Mouse (Mus musculus): Measurements from ENCODE around the gene Reep6. TPM values are rescaled to one million over a fixed set of nuclear protein-coding genes. Genes with fewer than 3 reads are reported as not detected.
A peak's percentile ranks its signal among the peaks of the same experiment; 100 is the strongest.

Reep6 gene
- polyA plus RNA-seq, 1 experiment from 2014 or later, result 2.6 TPM

DNA sequence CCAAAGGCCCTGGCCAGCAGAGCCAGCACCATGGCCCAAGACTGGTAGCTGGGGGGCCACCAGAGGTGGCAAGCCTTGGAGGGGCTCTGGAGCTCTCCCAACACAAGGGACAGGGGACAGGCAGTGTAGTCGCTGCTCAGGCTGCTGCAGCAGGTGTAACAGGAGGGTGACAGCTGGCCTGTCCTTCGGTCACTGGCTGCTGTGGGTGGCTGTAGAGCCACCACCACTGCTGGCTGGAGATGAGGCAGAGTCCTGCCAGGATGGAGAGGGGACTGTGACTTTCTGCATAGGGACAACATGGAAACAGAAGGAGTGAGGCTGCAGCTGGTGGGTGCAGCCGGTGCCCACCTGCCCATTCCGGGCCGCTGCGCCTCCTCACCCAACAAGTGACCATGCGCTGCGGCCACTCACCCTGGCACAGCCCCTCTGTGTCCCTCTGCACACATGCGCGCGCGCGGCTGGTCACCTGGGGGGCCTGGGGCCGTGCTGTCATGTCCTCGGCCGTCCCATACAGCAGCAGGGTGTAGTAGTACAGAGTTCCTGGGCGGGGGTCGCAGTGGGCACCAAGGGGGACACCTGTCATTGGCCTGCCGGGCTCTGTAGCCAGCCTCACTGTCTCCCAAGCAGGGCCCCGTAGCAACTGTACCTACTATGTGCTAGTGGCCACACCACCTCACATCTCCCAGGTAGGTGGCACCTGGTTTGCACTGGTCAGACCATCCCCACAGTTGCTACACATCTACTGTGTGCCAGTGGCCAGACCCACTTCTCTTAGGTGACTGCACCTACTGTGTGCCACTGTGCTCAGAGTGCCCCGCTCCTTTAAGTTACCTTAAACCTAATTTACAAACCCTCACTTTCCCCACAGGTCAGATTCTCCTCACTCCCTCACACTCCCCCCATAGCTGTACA lies 7.8 kb upstream of the Reep6 start:
- 92% methylated on average over 21 of the region's 21 CpGs for WGBS
- no peaks in the 10 kb centered on the region for H3K9me3 ChIP-seq
- no peak overlapping the region for H3K27ac ChIP-seq (replicated peaks)
- peaks cover 47% of the 10 kb centered on the region for H3K4me1 ChIP-seq
- H3K9ac ChIP-seq (replicated peaks), result no peak overlapping the region
- peaks cover 17% of the 10 kb centered on the region for H3K36me3 ChIP-seq
- H3K4me2 ChIP-seq (replicated peaks), result no peak overlapping the region
- H3K27me3 ChIP-seq, result no peaks in the 10 kb centered on the region
- H3K4me3 ChIP-seq, result no peak overlapping the region
- ATAC-seq (replicated peaks), result no peak

DNA sequence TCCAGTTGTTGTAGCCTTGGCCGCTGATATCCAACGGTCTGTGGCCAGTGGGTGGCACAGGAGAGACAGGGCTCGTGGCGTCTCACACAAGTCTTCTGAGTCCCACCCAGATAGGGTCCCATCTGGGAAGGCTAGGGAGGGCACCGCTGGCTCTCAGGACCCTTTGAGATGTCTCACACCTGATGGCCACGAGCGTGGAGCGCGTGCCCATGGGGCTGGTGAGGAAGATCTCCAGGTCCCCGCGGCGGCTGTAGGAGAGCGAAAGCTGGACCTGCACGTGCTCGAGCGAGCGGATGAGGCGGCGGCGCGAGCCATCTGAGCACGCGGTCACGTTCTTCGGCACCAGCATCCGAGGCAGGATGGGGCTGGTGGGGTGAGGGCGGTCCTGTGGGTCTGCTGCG lies 6.9 kb upstream of the Reep6 start:
- H3K9me3 ChIP-seq, result no peaks in the 10 kb centered on the region
- ATAC-seq (replicated peaks), result no peak
- 3% methylated on average over 28 of the region's 28 CpGs for WGBS

DNA sequence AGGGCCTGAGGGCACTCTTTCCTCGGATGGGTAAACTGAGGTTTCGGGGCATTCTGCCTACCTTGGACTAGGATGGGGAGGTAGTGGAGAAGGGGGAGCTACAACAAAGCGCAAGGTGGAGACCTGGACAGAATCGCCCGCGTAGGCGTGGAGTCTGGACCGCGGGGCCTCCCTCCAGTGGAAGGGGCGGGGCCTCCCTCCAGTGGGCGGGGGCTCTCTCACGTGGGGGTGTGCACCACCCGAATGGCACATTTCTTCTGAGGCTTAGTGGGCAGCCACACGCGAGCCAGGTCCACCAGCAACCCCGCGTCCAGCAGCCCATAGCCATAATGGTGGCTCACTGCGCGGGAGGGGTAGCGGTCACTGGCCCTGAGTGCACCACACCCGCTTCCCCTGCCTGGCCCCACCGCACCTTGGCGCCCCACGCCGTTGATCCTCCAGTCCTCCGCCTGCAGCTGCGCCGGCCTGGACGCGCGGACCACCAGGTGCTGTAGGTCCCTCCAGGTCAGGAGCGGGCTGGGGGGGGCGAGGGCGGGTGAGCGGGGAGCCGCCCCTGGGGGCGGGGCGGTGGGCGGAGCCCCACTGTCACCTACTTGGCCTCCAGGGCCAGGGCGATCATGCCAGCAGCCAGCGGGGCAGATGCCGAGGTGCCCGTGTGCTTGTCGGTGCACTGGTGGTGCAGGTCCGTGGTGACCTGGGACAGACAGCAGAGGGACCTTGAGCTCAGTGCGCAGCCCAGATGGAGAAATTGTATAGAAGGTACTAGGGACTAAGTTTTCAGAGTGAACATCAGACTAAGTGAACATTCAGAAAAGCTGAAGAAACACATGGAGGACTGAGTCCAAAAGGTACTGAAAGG lies 6.3 kb upstream of the Reep6 start:
- ATAC-seq (replicated peaks), result 0 out of 2 replicates have a peak, but pooled peaks have one; percentile 8
- Histone ChIP-seq H3K9ac (replicated peaks) (peak overlapping the region; percentile 45), H3K9me3 (no peaks in the 10 kb centered on the region), H3K27ac (replicated peaks) (no peak overlapping the region), H3K27me3 (no peaks in the 10 kb centered on the region), H3K4me1 (peaks cover 36% of the 10 kb centered on the region), H3K36me3 (peaks cover 1% of the 10 kb centered on the region; the same call in 1 of the 2 replicates), H3K4me3 (peak overlapping the region; percentile 50), H3K4me2 (replicated peaks) (peak overlapping the region; percentile 95)
- under 1% methylated on average over 42 of the region's 46 CpGs for WGBS

More for the DNA sequence above, 6.9 kb upstream of the Reep6 start:
- Histone ChIP-seq H3K4me1 (peaks cover 39% of the 10 kb centered on the region), H3K27ac (replicated peaks) (no peak overlapping the region), H3K4me3 (peak overlapping the region; percentile 50), H3K9ac (replicated peaks) (peak overlapping the region; percentile 45), H3K4me2 (replicated peaks) (peak overlapping the region; percentile 95), H3K36me3 (peaks cover 8% of the 10 kb centered on the region), H3K27me3 (no peaks in the 10 kb centered on the region)

- no peaks in the 10 kb centered on the region for H3K36me3 ChIP-seq
- no peak overlapping the region for H3K4me3 ChIP-seq
- ATAC-seq (replicated peaks), result no peak
- 80% methylated on average over 17 of the region's 17 CpGs for WGBS
- peaks cover 31% of the 10 kb centered on the region for H3K4me1 ChIP-seq
- H3K9ac ChIP-seq (replicated peaks), result peak overlapping the region; percentile 45; the same call in 1 of the 2 replicates
- H3K27me3 ChIP-seq, result no peaks in the 10 kb centered on the region
- no peak overlapping the region for H3K27ac ChIP-seq (replicated peaks)
- H3K4me2 ChIP-seq (replicated peaks), result peak overlapping the region; percentile 95
- H3K9me3 ChIP-seq, result no peaks in the 10 kb centered on the region
Observed at GRCm38 (mm10) chr10:80324120-80325037, 5.4 kb upstream of the Reep6 start.

DNA sequence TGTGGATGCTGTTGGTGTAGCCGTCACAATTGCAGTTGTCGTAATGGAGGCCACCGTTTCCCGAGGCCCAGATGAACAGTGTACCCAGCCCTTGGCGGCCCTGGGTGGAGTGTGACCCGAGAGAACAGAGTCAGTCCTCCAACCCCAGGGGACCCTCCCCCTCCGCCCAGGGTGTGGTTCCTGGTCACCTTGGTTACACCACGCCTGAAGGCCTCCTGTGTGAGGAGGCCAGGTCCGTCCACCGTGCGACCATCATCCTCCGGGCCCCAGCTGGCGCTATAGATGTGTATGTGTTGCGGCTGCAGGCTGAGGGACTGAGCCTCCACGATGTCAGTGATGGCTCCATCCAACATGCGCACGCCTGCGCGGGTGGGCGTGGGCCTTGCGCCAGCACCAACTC lies 4.7 kb upstream of the Reep6 start:
- Histone ChIP-seq H3K9me3 (no peaks in the 10 kb centered on the region), H3K27ac (replicated peaks) (no peak overlapping the region), H3K36me3 (no peaks in the 10 kb centered on the region), H3K4me1 (peaks cover 30% of the 10 kb centered on the region), H3K4me2 (replicated peaks) (no peak overlapping the region), H3K27me3 (no peaks in the 10 kb centered on the region), H3K9ac (replicated peaks) (no peak overlapping the region), H3K4me3 (no peak overlapping the region)
- no peak for ATAC-seq (replicated peaks)
- 76% methylated on average over 21 of the region's 21 CpGs for whole genome bisulfite sequencing

DNA sequence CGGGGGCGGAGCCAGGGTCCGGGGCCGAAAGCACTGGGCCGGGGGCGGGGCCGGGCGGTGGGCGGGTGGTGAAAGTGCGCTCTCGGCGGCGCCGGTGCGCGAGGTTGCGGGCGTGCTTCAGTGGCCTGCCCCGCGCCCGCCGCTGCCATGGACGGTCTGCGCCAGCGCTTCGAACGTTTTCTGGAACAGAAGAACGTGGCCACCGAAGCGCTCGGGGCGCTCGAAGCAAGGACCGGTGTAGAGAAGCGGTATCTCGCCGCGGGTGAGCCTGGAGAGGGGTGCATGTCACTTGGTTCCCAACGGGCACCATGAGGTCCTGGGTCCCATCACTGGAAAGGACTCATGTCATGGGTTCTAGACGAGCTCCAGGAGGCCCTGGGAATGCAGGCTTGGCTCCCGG lies 331 bp downstream of the Reep6 start:
- WGBS, result under 1% methylated on average over 40 of the region's 41 CpGs
- H3K9me3 ChIP-seq, result no peaks in the 10 kb centered on the region
- peaks cover 7% of the 10 kb centered on the region; the same call in 1 of the 2 replicates for H3K27me3 ChIP-seq
- H3K4me3 ChIP-seq, result peak overlapping the region; percentile 51
- H3K27ac ChIP-seq (replicated peaks), result no peak overlapping the region
- ATAC-seq (replicated peaks), result no peak; the same call in 1 of the 2 replicates
- peak overlapping the region; percentile 85 for H3K4me2 ChIP-seq (replicated peaks)
- no peaks in the 10 kb centered on the region for H3K36me3 ChIP-seq
- H3K4me1 ChIP-seq, result peaks cover 15% of the 10 kb centered on the region
- H3K9ac ChIP-seq (replicated peaks), result peak overlapping the region; percentile 53

DNA sequence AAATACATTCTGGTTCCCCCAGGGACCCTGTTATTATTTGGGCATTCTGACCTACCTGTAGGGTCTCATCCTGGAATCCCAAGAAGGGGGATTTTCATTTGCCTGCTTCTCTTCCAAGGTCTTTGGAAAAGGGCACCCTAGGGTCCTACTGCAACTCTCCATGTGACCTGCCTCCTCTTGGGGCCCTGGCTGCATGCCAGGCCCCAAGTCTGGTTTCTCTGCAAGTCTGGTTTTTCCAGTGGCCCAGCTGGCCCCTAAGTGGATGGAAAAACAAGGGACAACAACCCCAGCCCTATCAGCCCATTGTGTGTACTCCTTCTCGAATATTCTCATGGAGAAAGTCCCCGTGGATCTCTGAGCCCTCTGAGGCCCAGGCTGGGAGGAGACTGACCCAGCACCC lies 1.1 kb downstream of the Reep6 start:
- H3K27ac ChIP-seq (replicated peaks), result no peak overlapping the region
- no peak for ATAC-seq (replicated peaks)
- 76% methylated on average over 2 of the region's 2 CpGs for WGBS
- peaks cover 15% of the 10 kb centered on the region for H3K4me1 ChIP-seq
- H3K9ac ChIP-seq (replicated peaks), result no peak overlapping the region; the same call in 1 of the 2 replicates
- peak overlapping the region; percentile 51; the same call in 1 of the 2 replicates for H3K4me3 ChIP-seq
- peak overlapping the region; percentile 85; the same call in 1 of the 2 replicates for H3K4me2 ChIP-seq (replicated peaks)
- no peaks in the 10 kb centered on the region for H3K9me3 ChIP-seq
- no peaks in the 10 kb centered on the region for H3K36me3 ChIP-seq
- H3K27me3 ChIP-seq, result peaks cover 7% of the 10 kb centered on the region; the same call in 1 of the 2 replicates

- ATAC-seq (replicated peaks), result no peak
- no peaks in the 10 kb centered on the region for H3K36me3 ChIP-seq
- H3K9ac ChIP-seq (replicated peaks), result 0 out of 2 replicates have a peak overlapping the region, but pooled peaks have one; percentile 15
- H3K27ac ChIP-seq (replicated peaks), result no peak overlapping the region
- no peak overlapping the region for H3K4me2 ChIP-seq (replicated peaks)
- H3K4me1 ChIP-seq, result peaks cover 15% of the 10 kb centered on the region
- H3K4me3 ChIP-seq, result no peak overlapping the region
- 75% methylated on average over 10 of the region's 10 CpGs for WGBS
- no peaks in the 10 kb centered on the region for H3K9me3 ChIP-seq
- peaks cover 7% of the 10 kb centered on the region; the same call in 1 of the 2 replicates for H3K27me3 ChIP-seq
Observed at GRCm38 (mm10) chr10:80331636-80332524, 2.1 kb downstream of the Reep6 start.

DNA sequence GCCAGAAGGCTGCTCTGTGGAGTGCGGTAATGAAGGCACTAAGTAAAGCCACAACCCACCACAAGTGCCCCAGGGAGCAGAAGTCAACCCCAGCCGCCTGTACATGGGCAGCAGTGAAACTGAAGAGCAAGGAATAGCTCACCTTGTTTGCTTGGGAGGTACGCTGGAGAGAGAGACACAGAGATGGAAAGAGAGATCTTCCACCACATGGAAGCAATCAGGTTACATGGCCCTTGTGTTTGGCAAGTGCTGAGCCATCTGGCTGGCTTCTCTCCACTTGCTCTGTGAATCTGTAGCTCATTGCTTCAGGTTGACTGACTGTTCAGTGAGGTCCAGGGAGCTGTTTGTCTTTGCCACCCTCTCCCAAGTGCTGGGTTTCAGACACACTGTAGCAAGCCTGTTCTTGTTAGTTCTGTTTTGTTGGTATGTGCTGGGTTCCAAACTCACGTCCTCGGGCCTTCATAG lies 2.8 kb downstream of the Reep6 start:
- 89% methylated on average over 5 of the region's 5 CpGs for WGBS
- H3K9me3 ChIP-seq, result no peaks in the 10 kb centered on the region
- H3K9ac ChIP-seq (replicated peaks), result no peak overlapping the region
- no peaks in the 10 kb centered on the region for H3K36me3 ChIP-seq
- no peak overlapping the region for H3K4me2 ChIP-seq (replicated peaks)
- no peak overlapping the region for H3K4me3 ChIP-seq
- peaks cover 15% of the 10 kb centered on the region for H3K4me1 ChIP-seq
- H3K27me3 ChIP-seq, result peaks cover 7% of the 10 kb centered on the region; the same call in 1 of the 2 replicates
- no peak overlapping the region for H3K27ac ChIP-seq (replicated peaks)
- ATAC-seq (replicated peaks), result no peak

DNA sequence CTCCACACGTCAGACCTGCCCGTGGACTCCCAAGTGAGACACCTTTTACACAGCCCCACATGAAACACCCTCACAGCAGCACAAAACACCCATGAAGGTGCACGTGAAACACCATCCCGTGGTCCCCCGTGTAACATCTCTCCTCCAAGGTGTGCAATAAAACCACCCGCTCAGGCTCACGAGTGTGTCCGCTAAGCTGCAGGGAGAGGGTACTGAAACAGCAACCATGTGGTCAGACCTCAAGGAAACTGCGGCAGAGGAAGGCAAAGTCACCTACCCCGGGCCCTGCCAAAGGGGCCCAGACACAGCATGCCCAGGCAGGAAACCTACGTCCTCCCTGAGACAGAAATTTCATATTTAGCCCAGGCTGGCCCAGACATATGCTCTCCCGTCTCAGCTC lies 6.5 kb downstream of the Reep6 start:
- H3K9ac ChIP-seq (replicated peaks), result no peak overlapping the region
- H3K9me3 ChIP-seq, result no peaks in the 10 kb centered on the region
- no peak for ATAC-seq (replicated peaks)
- 91% methylated on average over 12 of the region's 12 CpGs for WGBS
- no peak overlapping the region for H3K4me2 ChIP-seq (replicated peaks)
- H3K36me3 ChIP-seq, result no peaks in the 10 kb centered on the region
- H3K4me3 ChIP-seq, result no peak overlapping the region
- H3K27me3 ChIP-seq, result peaks cover 23% of the 10 kb centered on the region
- H3K27ac ChIP-seq (replicated peaks), result no peak overlapping the region
- peaks cover 3% of the 10 kb centered on the region; the same call in 1 of the 2 replicates for H3K4me1 ChIP-seq
